Mouse (Mus musculus): ENCODE results near the gene Phospho2.
"Not testable (repeated sequence)": the region's sequence is repeated elsewhere in the genome, so short reads cannot be mapped to it uniquely, and the experiment has no call there.

Gene Phospho2

DNA sequence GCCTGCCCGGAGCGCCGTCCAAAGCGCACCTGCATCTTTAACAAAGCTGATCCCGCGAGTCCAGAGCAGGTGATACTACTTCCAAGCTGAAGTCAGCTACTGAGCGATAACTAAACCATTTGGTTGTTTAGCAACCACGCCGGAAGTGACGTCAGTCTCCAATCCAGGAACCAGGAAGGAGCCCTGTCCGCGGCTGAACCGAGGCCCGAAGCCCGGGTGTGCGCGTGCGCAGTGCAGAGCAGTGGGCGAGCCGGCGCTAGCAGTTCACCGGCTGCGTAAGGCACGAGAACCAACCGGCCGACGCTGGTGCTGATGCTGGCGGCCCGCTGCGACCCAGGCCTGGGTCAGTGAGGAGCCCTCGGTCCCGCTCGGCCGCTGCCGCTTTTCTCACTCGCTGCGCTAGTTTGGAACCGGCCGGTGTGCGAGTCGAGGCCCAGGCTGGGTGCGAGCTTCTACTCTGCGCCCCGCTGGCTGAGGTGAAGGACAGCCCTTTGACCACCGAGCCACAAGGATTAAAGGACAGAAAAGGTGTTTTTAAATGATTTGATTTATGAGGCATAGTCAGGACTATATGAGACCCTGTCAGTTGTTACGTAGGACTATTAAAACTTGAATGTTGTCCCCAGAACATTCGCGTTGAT is at the start of gene Phospho2, which contains the start of gene Ccdc173:
Gene Phospho2 (plus strand): TSS at position 195 of the 641 bp plus-strand sequence.
Gene Ccdc173 (minus strand): TSS at position 147 of the 641 bp plus-strand sequence.
- peak; percentile 97 for ATAC-seq (ENCODE audit: insufficient number of reproducible peaks, low FRiP score, low TSS enrichment)

- ATAC-seq (ENCODE audit: insufficient number of reproducible peaks, low FRiP score, low TSS enrichment): no peak
Observed at GRCm38 (mm10) chr2:69745091-69745490, 44.3 kb upstream of the Phospho2 start.

GRCm38 (mm10) chr2:69760980-69761379 is 28.4 kb upstream of the Phospho2 start:
- no peak for ATAC-seq (ENCODE audit: insufficient number of reproducible peaks, low FRiP score, low TSS enrichment)

- ATAC-seq (ENCODE audit: insufficient number of reproducible peaks, low FRiP score, low TSS enrichment): no peak
Observed at GRCm38 (mm10) chr2:69763340-69763739, 26.1 kb upstream of the Phospho2 start.

DNA sequence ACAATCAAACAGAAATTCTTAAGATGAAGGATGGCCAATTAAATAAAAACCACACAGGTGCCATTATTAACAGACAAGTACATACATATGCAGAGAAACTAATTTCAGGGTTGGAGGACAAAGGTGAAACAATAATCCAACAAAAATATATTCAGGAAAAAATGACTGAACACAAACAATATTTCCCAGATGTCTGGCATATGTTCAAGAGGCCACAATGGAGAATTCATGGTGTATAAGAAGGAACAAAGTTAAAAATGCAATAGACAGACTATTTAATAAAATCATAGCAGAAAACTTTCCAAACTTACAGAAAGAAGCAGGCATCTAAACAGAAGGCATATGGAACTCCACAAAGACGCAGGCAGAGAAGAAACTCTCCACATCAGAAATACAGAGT is 24.7 kb upstream of the Phospho2 start:
- ATAC-seq (ENCODE audit: insufficient number of reproducible peaks, low FRiP score, low TSS enrichment): no peak

GRCm38 (mm10) chr2:69773331-69773730 is 16.1 kb upstream of the Phospho2 start:
- no peak for ATAC-seq (ENCODE audit: insufficient number of reproducible peaks, low FRiP score, low TSS enrichment)

- ATAC-seq (ENCODE audit: insufficient number of reproducible peaks, low FRiP score, low TSS enrichment): no peak
Observed at GRCm38 (mm10) chr2:69777985-69778835, 11.2 kb upstream of the Phospho2 start.

DNA sequence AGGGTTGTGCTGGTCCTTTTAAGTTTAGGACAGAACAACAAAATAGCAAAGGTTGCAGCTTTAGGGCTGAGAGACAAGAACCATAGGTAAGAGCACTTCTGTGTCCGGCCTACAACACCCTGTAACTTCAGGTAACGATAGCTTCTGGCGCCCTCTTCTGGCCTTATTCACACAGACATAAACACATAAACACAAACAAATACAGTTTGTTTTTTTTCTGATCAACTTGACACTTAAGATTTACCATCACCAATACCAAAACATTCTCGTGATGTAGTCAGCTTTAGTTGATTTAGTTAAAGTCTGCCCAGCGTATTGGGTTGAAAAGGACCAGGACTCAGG is 10.6 kb upstream of the Phospho2 start:
- ATAC-seq (ENCODE audit: insufficient number of reproducible peaks, low FRiP score, low TSS enrichment): no peak

DNA sequence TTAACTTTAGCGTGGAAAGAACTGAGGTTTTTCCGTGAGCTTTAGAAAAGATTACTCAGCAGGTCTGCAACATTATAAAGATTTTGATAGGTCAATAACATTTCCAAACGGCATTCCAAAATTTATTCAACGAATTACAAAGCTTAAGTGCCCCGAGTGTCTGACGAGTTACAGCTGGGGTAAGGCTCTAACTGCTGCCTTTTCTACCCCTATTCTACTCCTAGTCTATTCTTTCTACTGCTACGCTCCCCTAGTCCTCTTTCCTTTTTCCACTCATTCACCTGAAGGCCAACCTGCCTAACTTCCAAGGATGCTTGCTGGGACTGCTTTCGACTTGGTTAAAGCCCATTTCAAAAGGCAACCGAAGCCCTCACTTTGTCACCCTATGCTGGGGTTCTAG is 449 bp upstream of the Phospho2 start:
- ATAC-seq (ENCODE audit: insufficient number of reproducible peaks, low FRiP score, low TSS enrichment): no peak

DNA sequence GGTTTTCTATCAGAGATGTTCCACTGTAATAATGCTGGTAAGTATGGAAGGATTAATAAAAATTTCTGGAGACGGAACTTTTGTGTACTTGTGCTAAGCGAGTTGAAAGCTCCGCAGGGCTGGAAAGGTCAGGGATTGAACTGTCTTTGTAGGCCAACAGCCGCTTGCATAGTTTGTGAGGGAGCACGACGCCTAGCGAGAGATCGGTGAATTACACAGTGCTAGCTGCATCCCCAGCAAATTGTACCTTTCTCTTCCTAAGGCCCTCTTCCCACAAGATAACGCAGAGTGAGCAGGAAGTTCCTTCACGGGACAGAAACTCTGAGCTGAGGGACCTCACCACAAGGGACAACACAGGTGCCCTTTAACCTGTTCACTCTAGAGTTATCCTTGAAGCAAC is 862 bp downstream of the Phospho2 start:
- peak; percentile 57; the same call in 1 of the 2 replicates for ATAC-seq (ENCODE audit: insufficient number of reproducible peaks, low FRiP score, low TSS enrichment)

GRCm38 (mm10) chr2:69790722-69791121 is 1.3 kb downstream of the Phospho2 start:
- ATAC-seq (ENCODE audit: insufficient number of reproducible peaks, low FRiP score, low TSS enrichment): no peak

GRCm38 (mm10) chr2:69802911-69803312 is 13.5 kb downstream of the Phospho2 start:
- peak; percentile 58 for ATAC-seq (ENCODE audit: insufficient number of reproducible peaks, low FRiP score, low TSS enrichment)

- ATAC-seq (ENCODE audit: insufficient number of reproducible peaks, low FRiP score, low TSS enrichment): no peak
Observed at GRCm38 (mm10) chr2:69803756-69804155, 14.3 kb downstream of the Phospho2 start.

- not testable (repeated sequence) for ATAC-seq (ENCODE audit: insufficient number of reproducible peaks, low FRiP score, low TSS enrichment)
Observed at GRCm38 (mm10) chr2:69804663-69805062, 15.2 kb downstream of the Phospho2 start.

- ATAC-seq (ENCODE audit: insufficient number of reproducible peaks, low FRiP score, low TSS enrichment): no peak
Observed at GRCm38 (mm10) chr2:69810169-69810568, 20.7 kb downstream of the Phospho2 start.

- ATAC-seq (ENCODE audit: insufficient number of reproducible peaks, low FRiP score, low TSS enrichment): not testable (repeated sequence)
Observed at GRCm38 (mm10) chr2:69811349-69811748, 21.9 kb downstream of the Phospho2 start.

GRCm38 (mm10) chr2:69816575-69816974 is 27.2 kb downstream of the Phospho2 start:
- no peak for ATAC-seq (ENCODE audit: insufficient number of reproducible peaks, low FRiP score, low TSS enrichment)

GRCm38 (mm10) chr2:69818350-69819085 is 29.1 kb downstream of the Phospho2 start:
- no peak for ATAC-seq (ENCODE audit: insufficient number of reproducible peaks, low FRiP score, low TSS enrichment)

DNA sequence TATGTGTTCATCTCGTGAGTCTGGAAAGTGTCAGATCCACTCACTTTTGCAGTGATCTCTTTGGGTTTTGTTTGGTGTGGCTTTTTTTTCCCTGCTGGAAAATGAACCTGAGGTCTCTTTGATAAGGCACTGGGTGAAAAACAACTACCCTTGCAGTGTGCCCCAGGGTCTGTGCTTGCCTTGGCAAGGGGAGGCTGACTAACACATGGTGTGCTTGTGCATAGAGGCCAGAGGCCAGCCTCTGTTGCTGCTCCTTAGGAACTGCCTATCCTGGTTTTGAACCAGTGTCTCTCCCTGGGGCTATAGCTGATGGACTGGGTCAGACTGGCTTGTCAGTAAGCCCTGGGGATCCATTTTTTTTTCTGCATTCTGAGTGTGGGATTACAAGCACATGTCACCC is 30.8 kb downstream of the Phospho2 start:
- ATAC-seq (ENCODE audit: insufficient number of reproducible peaks, low FRiP score, low TSS enrichment): no peak

DNA sequence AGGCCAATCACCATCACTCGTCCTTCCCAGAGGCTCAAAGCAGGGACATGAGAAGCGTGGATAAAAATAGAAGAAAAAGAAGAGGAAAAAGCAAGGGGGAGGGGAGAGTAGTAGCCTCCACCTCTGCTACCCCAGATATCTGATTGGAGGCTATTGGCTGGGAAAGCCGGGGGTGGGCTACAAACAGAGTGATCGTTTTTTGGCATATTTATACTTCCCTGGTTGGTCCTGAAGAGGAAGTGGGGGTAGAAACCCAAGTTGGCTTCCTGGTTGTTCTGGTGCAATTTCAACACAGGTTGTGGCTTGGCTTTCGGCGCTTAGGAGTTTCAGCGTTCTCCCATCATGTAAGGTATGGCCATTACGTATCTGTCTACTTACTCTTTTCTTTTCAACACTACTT is 32.3 kb downstream of the Phospho2 start, which contains the start of gene Klhl23:
Gene Klhl23 (plus strand): TSS at position 234 of the 400 bp plus-strand sequence.
- no peak for ATAC-seq (ENCODE audit: insufficient number of reproducible peaks, low FRiP score, low TSS enrichment)
